Mouse (Mus musculus) heart, adult 8-10 months (tissue): ENCODE data around the gene Olfr39. TPM values are rescaled to one million over a fixed set of nuclear protein-coding genes. Genes with fewer than 3 reads are reported as not detected.
"Not testable (repeated sequence)": the region's sequence is repeated elsewhere in the genome, so short reads cannot be mapped to it uniquely, and the experiment has no call there.

ENCODE experiments used
- DNase-seq: peaks from one replicate; pipeline ENCODE4 v3.0.0; 2022; ENCODE audit warnings: low spot score
- total RNA-seq, 4 experiments: library from RNA; stranded (reverse); gene quantifications; 2 replicates each; pipeline ENCODE4 v1.2.4; 2022

Olfr39 gene
- total RNA-seq: not detected

DNA sequence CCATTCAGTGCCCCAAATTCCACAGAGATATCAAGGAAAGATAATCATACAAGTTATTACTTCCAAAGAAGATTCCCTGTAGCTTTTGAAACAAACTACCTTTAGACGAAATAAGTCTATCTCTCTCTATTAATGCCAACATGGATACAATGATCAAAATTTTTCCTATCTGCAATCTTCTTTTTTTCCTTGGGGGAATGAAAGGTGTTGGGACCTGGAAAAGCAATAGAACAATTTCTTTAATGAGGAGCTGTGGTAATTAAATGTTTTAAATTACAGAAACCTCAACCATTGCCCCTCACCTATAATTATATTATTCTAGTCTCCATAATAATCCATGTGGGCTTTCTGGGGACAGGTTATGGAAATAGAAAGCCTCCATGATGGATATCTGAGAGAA, at the start of gene Olfr39:
TSS of gene Olfr39 (plus strand) at position 301 of the 400 bp plus-strand sequence.
- DNase-seq: no peak

DNA sequence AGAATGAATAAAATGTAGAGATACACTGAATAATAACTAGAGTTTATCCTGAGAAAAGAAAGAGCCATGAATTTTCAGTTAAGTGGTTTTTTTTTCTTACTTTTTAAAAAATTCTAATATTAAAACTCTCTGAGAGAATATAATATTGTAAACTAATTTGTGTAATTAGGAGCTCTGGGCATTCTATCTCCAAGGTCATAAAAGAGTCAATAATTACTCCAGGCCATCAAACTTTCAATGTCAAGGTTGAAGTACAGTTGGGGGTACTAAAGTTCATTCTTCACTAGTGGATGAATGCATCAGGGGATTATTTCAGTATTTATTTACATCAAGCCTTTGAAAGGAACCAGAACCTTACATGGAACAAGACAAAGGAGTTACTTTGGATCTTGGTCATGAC, 45.3 kb upstream of the Olfr39 start, which contains the start of gene Olfr872:
TSS of gene Olfr872 (plus strand) at position 301 of the 400 bp plus-strand sequence.
- no peak for DNase-seq

DNA sequence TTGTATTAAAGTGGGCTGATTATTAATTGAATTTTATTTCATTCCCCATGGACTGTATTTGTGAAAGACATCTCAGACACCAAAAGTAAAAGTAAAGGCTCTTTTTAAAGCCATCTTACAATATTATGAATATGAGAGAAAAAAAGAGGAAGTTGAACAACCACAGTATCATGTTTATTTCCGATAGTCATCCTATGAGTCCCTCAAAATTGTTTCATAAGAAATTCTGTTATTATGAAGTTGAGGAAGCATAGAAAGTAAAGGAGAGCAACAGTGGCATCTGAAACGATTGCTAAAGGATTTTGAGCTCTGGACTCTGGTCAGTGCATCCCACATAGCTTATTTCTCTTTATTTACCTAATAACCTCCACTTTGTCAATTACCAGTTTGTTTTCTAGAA, 44.8 kb upstream of the Olfr39 start:
- DNase-seq: no peak

DNA sequence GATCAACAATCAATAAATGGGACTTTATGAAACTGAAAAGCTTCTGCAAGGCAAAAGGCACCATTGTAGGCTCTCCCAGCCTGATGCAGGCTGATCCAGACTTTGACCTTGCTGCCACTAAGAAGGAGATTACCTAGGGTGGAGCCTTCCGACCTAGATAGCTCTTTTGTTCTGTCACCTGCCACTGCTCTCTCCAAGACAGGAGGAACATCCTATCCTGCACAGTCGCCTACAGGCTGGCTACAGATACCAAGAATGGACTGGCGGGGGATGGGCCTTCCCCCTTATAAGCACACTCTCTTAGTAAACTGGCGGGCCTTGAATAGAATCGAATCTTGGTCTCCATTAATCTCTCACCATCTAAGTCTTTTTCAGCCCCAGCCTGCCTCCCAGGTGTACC, 13.4 kb downstream of the Olfr39 start:
- DNase-seq: not testable (repeated sequence)

DNA sequence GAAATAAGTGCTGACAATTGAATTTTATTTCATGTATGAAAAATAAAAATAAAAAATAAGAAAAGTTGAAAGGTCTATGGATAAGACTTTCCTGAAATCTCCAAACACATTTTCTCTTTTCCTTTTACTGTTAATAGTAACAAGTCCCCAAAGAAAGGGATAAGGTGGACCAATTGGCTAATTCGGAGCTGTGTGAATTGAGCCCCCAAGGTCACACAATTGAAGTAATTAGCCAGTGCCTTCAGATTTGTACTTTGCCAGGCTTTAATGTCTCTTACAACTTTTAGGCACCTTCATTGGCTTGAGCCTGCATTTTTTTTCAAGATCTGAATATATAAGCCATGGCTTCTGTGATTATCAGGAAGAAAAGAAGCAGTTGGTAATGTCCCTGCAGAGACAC, 16.1 kb downstream of the Olfr39 start, which contains the start of gene Olfr873:
TSS of gene Olfr873 (plus strand) at position 301 of the 400 bp plus-strand sequence.
- no peak for DNase-seq

DNA sequence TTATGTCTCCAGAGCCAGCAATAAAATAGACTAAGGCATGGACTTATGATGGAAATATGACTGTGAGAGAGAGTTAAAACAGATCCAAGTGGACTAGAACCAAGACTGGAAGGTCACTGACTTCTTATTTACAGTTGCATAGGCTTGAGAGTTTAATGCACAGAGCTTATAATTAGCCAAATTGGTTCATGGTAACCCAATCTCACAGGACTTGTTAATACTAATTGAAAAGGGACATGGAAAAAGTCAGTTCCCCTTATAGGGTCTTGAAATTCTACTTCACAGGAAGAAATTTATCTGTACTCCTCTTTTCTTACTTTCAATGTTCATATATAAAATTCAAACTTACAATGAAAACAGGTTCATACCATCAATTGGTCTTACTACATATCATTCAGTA, 53.8 kb downstream of the Olfr39 start, which contains the start of gene Olfr18:
TSS of gene Olfr18 (minus strand) at position 101 of the 400 bp plus-strand sequence.
- no peak for DNase-seq

Other genes starting within 250 kb of the Olfr39 start
- gene Olfr867, start 224.8 kb upstream of the Olfr39 start, total RNA-seq: not detected
- gene Olfr868, start 183.7 kb upstream of the Olfr39 start, total RNA-seq: not detected
- gene Olfr869, start 153.3 kb upstream of the Olfr39 start, total RNA-seq: not detected
- not detected for gene Olfr870, start 108.3 kb upstream of the Olfr39 start, total RNA-seq
- not detected for gene Olfr871, start 70.1 kb upstream of the Olfr39 start, total RNA-seq
- gene Olfr872, start 45.2 kb upstream of the Olfr39 start, total RNA-seq: not detected
- not detected for gene Olfr873, start 16.2 kb downstream of the Olfr39 start, total RNA-seq
- gene Olfr18, start 53.7 kb downstream of the Olfr39 start, total RNA-seq: under 1 TPM in 1 of 4 experiments, not detected in 3; 0.08 TPM
- 10 to 100 TPM; 10.6 to 11.2 (median 10.8) TPM for gene Zfp560, start 102.8 kb downstream of the Olfr39 start, total RNA-seq
- 1 to 10 TPM; 5.8 to 8.3 (median 6.4) TPM for gene Zfp26, start 177.8 kb downstream of the Olfr39 start, total RNA-seq
- 10 to 100 TPM in 2 of 4 experiments, 1 to 10 TPM in 2; 9.3 to 11.2 (median 9.9) TPM for gene Zfp426, start 210.4 kb downstream of the Olfr39 start, total RNA-seq
- gene Zfp266, start 239.1 kb downstream of the Olfr39 start, total RNA-seq: 10 to 100 TPM; 20.3 to 28.4 (median 21.8) TPM